Mouse (Mus musculus) heart, adult 2 months (tissue): ENCODE measurements at regions not wholly inside any gene's neighbourhood (a gene's known extent, or its start where the extent isn't known, plus 50 kb on each side); places are given as distances from the start of the nearest gene placed in this dataset.
A peak's percentile ranks its signal among the peaks of the same experiment; 100 is the strongest.

Source experiments
- DNase-seq, 2 experiments: peaks; one replicate each; pipeline ENCODE4 v3.0.0; 2021
- H3K27ac ChIP-seq: fragments of 200-600 bp; 2 replicates; pipeline ENCODE4 v1.8.1; 2022
- H3K27me3 ChIP-seq: fragments of 200-500 bp; 2 replicates; pipeline ENCODE4 v1.6.1; 2012; ENCODE audit warnings: mild to moderate bottlenecking, low read length, inconsistent platforms, mixed read lengths; ENCODE audit not compliant: control insufficient read depth, insufficient read depth
- H3K36me3 ChIP-seq: fragments of 200-500 bp; 2 replicates; pipeline ENCODE4 v1.6.1; 2012; ENCODE audit warnings: low read length, inconsistent platforms; ENCODE audit not compliant: control insufficient read depth, insufficient read depth
- H3K4me1 ChIP-seq: fragments of 200-500 bp; 2 replicates; pipeline ENCODE4 v1.6.1; 2011; ENCODE audit warnings: low read length; ENCODE audit not compliant: control insufficient read depth, insufficient read depth
- H3K4me3 ChIP-seq: fragments of 200-600 bp; 2 replicates; pipeline ENCODE4 v1.8.1; 2022
- H3K79me2 ChIP-seq: fragments of 200-500 bp; replicated peaks from 2 replicates; pipeline ENCODE4 v1.6.1; 2012; ENCODE audit warnings: mild to moderate bottlenecking, inconsistent platforms, low read length, moderate library complexity, mixed read lengths; ENCODE audit not compliant: control insufficient read depth, insufficient read depth
- H3K9ac ChIP-seq: fragments of 200-500 bp; 2 replicates; pipeline ENCODE4 v1.6.1; 2012; ENCODE audit warnings: low read depth, mild to moderate bottlenecking, control low read depth, inconsistent platforms, low read length, mixed read lengths
- CTCF ChIP-seq: fragments of 200-600 bp; IDR thresholded peaks from 2 replicates; pipeline ENCODE4 v1.8.1; 2022; ENCODE audit warnings: antibody characterized with exemption, mild to moderate bottlenecking, moderate library complexity
- EP300 ChIP-seq: fragments of 200-500 bp; IDR thresholded peaks from 2 replicates; pipeline ENCODE4 v1.6.1; 2011; ENCODE audit warnings: low read depth, low read length, control low read depth; ENCODE audit not compliant: insufficient read depth
- POLR2A ChIP-seq: fragments of 200-500 bp; IDR thresholded peaks from 2 replicates; pipeline ENCODE4 v1.6.1; 2011; ENCODE audit warnings: mild to moderate bottlenecking, low read depth, low read length, control low read depth; ENCODE audit not compliant: insufficient read depth
- WGBS: fragments of 180-500 bp; shearing (Covaris S2); methylation state at CpG from one replicate; pipeline ENCODE4 v1.1.7; 2018; 5-methylcytosine and 5-hydroxymethylcytosine counted together
- intact Hi-C: fragments of 180-260 bp; cut with DNase I; formaldehyde crosslinking; loops from one replicate; pipeline ENCODE4 v1.15.1; 2025

GRCm38 (mm10) chr1:73618551-73619170 lies 505.6 kb downstream of the Tns1 start:
- 41% methylated on average over 4 of the region's 4 CpGs for WGBS
- H3K79me2 ChIP-seq = no peaks in the 10 kb centered on the region
- H3K27me3 ChIP-seq = no peaks in the 10 kb centered on the region
- H3K4me3 ChIP-seq = no peak overlapping the region
- intact Hi-C loops = loop anchor here (2.0 to 5.0 kb wide), 4 partner anchors 209 to 901 kb away; no protein-coding TSS in a partner anchor
- no peaks in the 10 kb centered on the region for H3K36me3 ChIP-seq
- H3K27ac ChIP-seq = no peak overlapping the region
- peak; percentile 18 to 26 for DNase-seq
- TF ChIP-seq CTCF (peak; percentile 71), EP300 (no peak)
- H3K9ac ChIP-seq = no peak overlapping the region
- H3K4me1 ChIP-seq = no peaks in the 10 kb centered on the region

DNA sequence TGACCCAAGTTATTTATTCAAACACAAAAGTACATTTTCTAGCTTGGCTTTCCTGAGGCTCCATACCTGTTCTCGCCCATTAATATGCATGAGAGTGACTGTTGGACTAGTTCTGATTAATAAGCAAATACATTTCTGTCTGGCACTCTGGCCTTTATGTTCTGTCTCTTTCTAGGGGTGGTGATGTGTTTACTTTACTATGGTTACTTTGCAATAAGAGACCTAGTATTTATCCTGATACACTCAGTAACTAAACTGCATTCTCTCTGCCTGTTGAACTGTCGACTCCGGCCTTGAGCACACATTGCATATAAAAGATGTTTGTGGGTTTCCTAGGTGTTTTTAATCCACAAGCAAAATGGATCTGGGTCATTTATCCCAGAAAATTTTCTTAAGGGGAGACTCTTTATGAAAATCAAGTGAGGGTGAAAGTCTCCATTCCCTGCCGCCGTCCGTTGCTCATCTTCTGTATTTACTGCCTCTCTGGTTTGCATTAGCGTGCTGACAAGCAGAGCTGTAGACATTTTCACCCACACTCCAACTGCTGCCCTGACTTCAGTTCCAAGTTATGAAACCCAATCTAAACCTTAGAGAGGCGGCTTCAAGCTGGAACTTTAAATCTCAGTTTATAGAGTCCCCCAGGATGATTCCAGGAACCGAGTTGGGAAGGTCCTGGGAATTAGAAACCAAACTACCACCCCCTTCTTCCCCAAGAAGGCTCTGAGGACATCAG lies 530.4 kb downstream of the Tns1 start:
- Histone ChIP-seq H3K79me2 (no peaks in the 10 kb centered on the region), H3K4me1 (no peaks in the 10 kb centered on the region), H3K9ac (no peak overlapping the region), H3K36me3 (no peaks in the 10 kb centered on the region), H3K4me3 (no peak overlapping the region), H3K27me3 (no peaks in the 10 kb centered on the region), H3K27ac (no peak overlapping the region)
- intact Hi-C loops = no loop called here
- no peak for TF ChIP-seq CTCF
- TF ChIP-seq EP300 = no peak
- TF ChIP-seq POLR2A = no peak
- WGBS = 92% methylated on average over 9 of the region's 9 CpGs
- no peak for DNase-seq

DNA sequence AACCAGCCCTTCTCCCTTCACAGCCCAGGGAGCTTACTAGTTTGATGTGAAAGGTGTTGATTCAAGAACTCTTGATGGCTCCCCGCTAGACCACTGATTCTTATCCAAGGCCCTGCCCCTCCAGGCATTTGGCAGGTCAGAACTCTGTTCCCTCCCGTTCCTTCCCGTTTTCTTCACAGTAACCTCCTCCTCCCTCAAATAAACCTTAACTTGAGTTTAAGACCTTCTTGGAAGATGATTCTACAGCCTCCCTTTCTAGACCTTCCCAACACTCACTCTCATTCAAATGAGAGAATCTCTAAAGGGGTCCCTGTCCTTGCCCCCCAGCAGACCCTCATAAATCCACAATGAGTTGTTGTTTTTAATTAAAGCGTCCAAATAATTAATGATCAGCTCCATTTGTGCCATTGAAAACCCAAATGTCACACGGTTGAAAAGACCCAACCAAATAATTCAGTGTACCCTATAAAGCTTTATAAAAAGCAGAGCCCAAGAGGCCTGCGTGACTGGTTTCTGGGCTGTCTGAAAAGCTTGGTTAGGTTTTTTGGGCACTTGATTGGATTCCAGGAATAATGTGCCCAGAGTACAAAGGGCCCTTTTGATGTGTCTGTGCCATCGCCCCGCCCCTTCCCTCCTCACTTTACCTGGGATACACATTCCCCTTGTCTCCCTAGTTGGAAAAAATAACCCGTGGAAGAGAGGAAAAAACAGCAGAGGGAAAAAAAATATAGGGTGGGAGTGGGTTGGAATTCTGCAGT lies 532.7 kb downstream of the Tns1 start:
- no peak for DNase-seq
- TF ChIP-seq EP300 = no peak
- TF ChIP-seq POLR2A = no peak
- TF ChIP-seq CTCF = no peak
- Histone ChIP-seq H3K9ac (no peak overlapping the region), H3K27ac (no peak overlapping the region), H3K36me3 (no peaks in the 10 kb centered on the region), H3K4me1 (no peaks in the 10 kb centered on the region), H3K4me3 (no peak overlapping the region), H3K79me2 (no peaks in the 10 kb centered on the region), H3K27me3 (no peaks in the 10 kb centered on the region)
- intact Hi-C loops = no loop called here
- WGBS = 77% methylated on average over 9 of the region's 9 CpGs

DNA sequence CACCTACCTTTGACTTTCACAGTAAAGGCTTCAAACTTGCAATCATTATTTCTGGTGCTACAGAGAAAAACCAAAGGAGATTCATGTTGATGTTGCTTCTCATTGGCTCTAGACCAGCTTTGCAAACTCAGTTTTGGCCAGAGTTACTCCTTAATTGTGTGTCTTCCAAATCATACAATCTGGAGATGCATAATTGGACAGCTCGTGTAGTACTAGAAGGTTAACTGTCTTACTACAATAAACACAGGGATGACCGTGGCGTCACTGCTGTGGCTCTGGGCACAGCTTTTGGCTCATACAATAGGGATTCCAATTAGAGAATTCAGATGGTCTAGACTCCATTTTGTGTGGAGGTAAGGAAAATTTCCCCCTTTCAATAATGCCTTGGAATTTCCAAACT lies 544.6 kb downstream of the Tns1 start:
- no peak for DNase-seq
- TF ChIP-seq EP300 = no peak
- TF ChIP-seq POLR2A = no peak
- no peak for TF ChIP-seq CTCF
- Histone ChIP-seq H3K9ac (no peak overlapping the region), H3K4me1 (no peaks in the 10 kb centered on the region), H3K27ac (no peak overlapping the region), H3K79me2 (no peaks in the 10 kb centered on the region), H3K4me3 (no peak overlapping the region), H3K27me3 (no peaks in the 10 kb centered on the region), H3K36me3 (no peaks in the 10 kb centered on the region)
- 67% methylated on average over 3 of the region's 3 CpGs for WGBS
- intact Hi-C loops = no loop called here

DNA sequence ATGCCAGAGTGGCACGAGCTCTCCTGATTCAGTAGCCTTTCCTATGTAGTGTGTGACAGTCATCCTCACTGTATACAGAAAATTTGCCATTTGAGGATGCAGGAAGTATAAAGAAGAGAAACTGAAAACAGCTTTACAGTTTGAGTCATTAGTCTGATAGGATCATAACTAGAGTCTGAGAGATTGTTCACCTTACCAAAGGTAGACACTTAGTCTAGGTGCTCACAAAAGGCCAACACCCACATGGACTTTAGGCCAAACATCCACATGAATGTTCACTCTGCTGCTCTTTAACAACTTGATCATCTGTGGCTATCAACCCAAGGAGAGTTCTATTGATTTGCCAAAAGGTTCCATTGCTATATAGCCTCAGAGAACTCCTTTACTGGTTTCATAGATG lies 547.2 kb downstream of the Tns1 start:
- 85% methylated on average over 1 of the region's 1 CpGs for WGBS

GRCm38 (mm10) chr1:73575694-73576093 lies 548.6 kb downstream of the Tns1 start:
- no peak overlapping the region for H3K27ac ChIP-seq
- TF ChIP-seq POLR2A (no peak), CTCF (no peak), EP300 (no peak)
- intact Hi-C loops = no loop called here
- 87% methylated on average over 1 of the region's 1 CpGs for WGBS
- H3K4me1 ChIP-seq = no peaks in the 10 kb centered on the region
- no peak for DNase-seq
- no peaks in the 10 kb centered on the region for H3K27me3 ChIP-seq
- H3K9ac ChIP-seq = no peak overlapping the region
- no peaks in the 10 kb centered on the region for H3K36me3 ChIP-seq
- H3K4me3 ChIP-seq = no peak overlapping the region
- H3K79me2 ChIP-seq = no peaks in the 10 kb centered on the region

More for the DNA sequence above, 547.2 kb downstream of the Tns1 start:
- intact Hi-C loops = no loop called here
- no peaks in the 10 kb centered on the region for H3K27me3 ChIP-seq
- DNase-seq = no peak
- TF ChIP-seq POLR2A (no peak), CTCF (no peak), EP300 (no peak)
- no peaks in the 10 kb centered on the region for H3K79me2 ChIP-seq
- no peak overlapping the region for H3K4me3 ChIP-seq
- H3K36me3 ChIP-seq = no peaks in the 10 kb centered on the region
- no peak overlapping the region for H3K27ac ChIP-seq
- H3K9ac ChIP-seq = no peak overlapping the region
- no peaks in the 10 kb centered on the region for H3K4me1 ChIP-seq
